Mouse (Mus musculus): Measurements from ENCODE around the gene Coro1c. TPM values are rescaled to one million over a fixed set of nuclear protein-coding genes. Genes with fewer than 3 reads are reported as not detected.
"Not testable (repeated sequence)": the region's sequence is repeated elsewhere in the genome, so short reads cannot be mapped to it uniquely, and the experiment has no call there.

Gene Coro1c
- total RNA-seq, 2 experiments from 2014 or later: 34.3 to 37.5 TPM

DNA sequence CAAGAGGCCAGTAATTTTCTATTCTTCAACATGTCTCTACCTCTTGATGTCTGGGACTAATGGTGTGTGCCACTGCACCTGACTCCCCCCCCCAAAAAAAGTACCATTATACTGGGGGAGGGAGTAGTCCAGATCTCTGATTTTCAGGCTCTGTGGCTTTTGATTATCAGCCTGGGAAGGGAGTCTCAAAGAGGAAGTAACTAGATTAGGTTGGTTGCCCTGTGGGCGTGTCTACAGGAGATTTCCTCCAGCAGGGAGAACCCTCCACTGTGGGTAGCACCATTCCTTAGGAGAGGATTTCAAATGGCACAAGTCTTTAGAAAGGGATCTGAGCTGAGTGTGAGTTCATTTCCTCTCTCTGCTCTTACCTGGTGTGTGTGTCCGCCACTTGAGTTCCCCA lies 95.9 kb downstream of the Coro1c start:
- DNase-seq: no peak

GRCm38 (mm10) chr5:113811824-113812420 lies 96.6 kb downstream of the Coro1c start:
- intact Hi-C loops (cut with DNase I): not testable (repeated sequence)
- peak; percentile 27 to 41 for DNase-seq

More for the DNA sequence above, 95.9 kb downstream of the Coro1c start:
- intact Hi-C loops (cut with DNase I): no loop called here

- no peak for DNase-seq
- intact Hi-C loops (cut with DNase I): no loop called here
Measured at GRCm38 (mm10) chr5:113810111-113810510, 98.4 kb downstream of the Coro1c start.

- DNase-seq: no peak
- intact Hi-C loops (cut with DNase I): no loop called here
Measured at GRCm38 (mm10) chr5:113808177-113808576, 100.4 kb downstream of the Coro1c start.

DNA sequence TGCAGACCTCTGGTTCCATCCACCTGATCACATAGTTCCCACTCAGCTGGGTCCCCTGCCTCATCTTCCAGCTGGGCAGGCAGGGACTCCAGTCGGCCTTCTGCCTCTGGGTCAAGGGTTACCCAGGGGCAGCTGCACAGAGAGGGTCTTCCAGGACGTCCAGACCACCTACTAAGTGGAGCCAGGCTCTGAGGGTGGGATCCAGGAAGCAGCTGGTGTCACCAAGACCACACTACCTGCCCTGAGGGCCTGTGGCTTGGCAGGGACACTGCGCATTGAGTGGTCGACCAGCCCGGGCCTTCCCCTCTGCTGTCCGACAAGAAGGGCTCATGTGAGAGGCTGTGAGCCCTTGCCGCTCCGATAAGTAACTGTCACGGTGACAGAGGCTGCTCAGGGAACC lies 100.8 kb downstream of the Coro1c start:
- no peak for DNase-seq
- intact Hi-C loops (cut with DNase I): no loop called here

- intact Hi-C loops (cut with DNase I): no loop called here
Measured at GRCm38 (mm10) chr5:113806414-113806813, 102.1 kb downstream of the Coro1c start.

DNA sequence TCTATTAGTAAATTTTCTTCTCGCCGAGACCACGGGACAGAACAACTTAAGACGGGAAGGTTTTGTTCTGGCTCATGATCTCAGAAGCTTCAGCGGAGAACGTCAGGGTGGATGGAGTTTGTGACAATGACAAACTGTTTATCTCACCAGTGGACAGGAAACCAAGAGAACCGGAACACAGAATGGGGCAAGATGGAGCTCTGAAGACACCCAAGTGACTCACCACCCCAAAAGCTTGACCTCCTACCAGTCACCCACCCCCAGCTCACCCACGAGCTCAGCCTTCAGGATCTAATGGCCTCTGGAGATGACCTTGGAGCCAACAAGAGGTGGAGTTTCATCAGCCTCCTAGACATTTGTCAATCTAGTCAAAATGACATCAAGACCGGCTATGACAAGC lies 103.3 kb downstream of the Coro1c start:
- no peak for DNase-seq
- intact Hi-C loops (cut with DNase I): no loop called here

More at GRCm38 (mm10) chr5:113806414-113806813, 102.1 kb downstream of the Coro1c start:
- DNase-seq: no peak

- intact Hi-C loops (cut with DNase I): no loop called here
- DNase-seq: no peak
Measured at GRCm38 (mm10) chr5:113804395-113804966, 104.1 kb downstream of the Coro1c start.

DNA sequence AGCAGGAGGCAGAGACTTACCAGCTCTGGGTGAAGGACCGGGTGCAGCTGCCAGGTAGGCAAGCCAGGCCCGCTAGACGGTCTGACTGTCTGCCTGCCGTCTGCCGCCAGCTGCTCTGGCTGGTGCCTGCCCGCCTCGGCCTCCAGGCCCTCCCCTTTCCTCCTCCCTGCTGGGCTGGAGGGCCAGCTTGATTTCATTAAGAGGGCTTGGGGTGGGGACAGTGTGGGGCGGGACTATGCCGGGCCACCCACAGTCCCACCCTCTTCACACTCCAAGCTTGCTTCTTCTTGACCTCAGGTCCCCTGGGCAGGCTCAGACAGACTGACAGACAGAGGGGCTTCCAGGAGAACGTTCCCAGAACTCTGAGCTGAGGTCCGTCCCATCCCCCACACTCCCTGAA lies 108.3 kb downstream of the Coro1c start, which contains the start of gene Tmem119:
Tmem119 (minus strand) TSS at position 237 of the 400 bp plus-strand sequence.
- intact Hi-C loops (cut with DNase I): no loop called here
- DNase-seq: peak; percentile 54 to 60

GRCm38 (mm10) chr5:113799691-113800090 lies 108.9 kb downstream of the Coro1c start:
- intact Hi-C loops (cut with DNase I): no loop called here
- no peak for DNase-seq

DNA sequence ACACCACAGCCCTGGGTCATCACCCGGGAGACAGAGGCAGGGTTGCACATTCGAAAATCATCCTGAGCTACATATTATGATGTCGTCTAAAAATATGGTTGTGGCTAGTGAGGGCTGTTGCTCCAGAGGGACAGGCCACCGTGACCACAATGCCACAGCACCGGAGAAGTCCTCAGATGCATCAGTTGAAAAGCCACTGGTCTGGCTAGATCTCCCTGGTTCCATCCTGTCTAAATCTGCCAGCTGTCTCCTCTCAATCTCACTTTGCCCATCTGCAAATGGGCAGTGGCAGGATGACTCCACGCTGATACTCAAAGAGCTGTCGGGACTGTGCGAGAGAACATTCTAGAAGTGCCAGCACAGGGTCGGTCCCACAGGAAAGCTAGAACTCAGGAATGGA lies 110.0 kb downstream of the Coro1c start:
- no peak for DNase-seq
- intact Hi-C loops (cut with DNase I): no loop called here

DNA sequence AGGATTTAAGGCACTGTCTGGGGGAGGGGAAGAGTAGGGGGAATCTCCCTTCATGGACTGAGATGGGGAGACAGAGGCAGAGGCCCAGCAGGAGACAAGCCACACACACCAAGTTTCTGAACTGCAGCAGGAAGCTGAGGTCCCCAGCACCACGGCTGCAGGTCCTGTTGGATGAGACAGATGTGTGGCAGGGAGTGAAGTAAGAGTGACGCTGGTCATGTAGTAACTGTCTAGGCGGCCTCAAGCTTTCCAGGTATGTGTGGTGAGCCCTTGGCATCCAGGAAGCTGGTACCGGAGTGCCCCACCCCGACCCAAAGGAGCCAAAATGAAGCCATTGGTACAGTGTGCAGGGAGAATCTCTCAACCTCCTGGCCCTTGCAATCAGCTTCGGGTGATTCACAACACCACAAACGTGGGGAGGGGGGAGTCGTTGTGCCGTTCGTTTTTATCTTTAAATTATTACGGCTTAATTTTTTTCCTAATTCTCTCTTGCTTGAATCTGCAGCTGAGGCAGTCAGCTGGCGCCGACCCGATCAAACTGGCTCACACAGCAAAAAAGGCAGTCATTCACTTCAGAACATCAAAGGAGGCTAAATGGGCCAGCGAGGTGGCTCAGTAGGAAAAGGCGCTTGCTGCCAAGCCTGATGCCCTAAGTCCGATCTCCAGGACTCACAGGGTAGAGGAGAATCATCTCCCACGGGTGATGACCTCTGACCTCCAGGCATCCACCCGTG lies 111.2 kb downstream of the Coro1c start:
- intact Hi-C loops (cut with DNase I): no loop called here
- no peak for DNase-seq

- no peak for DNase-seq
- intact Hi-C loops (cut with DNase I): no loop called here
Measured at GRCm38 (mm10) chr5:113796401-113797148, 112.0 kb downstream of the Coro1c start.

Other genes starting within 250 kb of the Coro1c start
- gene 1700069L16Rik, start 184.0 kb downstream of the Coro1c start, total RNA-seq (2021): not detected
- 1 to 10 TPM; 7.2 to 8.1 TPM for gene Ficd, start 173.0 kb downstream of the Coro1c start, total RNA-seq (2021)
- 10 to 100 TPM; 12.4 to 16.6 TPM for gene Sart3, start 136.2 kb downstream of the Coro1c start, total RNA-seq (2021)
- gene Iscu, start 136.0 kb downstream of the Coro1c start, total RNA-seq (2021): 100 to 1,000 TPM; 164 to 172 TPM
- gene Tmem119, start 108.2 kb downstream of the Coro1c start, total RNA-seq (2021): 1 to 10 TPM; 5.6 to 5.9 TPM
- gene Selplg, start 76.1 kb downstream of the Coro1c start, total RNA-seq (2021): 1 to 10 TPM; 3.1 to 4.6 TPM
- gene Ssh1, start 85.1 kb upstream of the Coro1c start, total RNA-seq (2021): 10 to 100 TPM; 14.7 to 15.7 TPM
- not detected for gene Dao, start 94.9 kb upstream of the Coro1c start, total RNA-seq (2021)
- gene Usp30, start 156.7 kb upstream of the Coro1c start, total RNA-seq (2021): 10 to 100 TPM; 11.3 to 13.5 TPM
- not detected for gene Svop, start 182.8 kb upstream of the Coro1c start, total RNA-seq (2021)
- gene Alkbh2, start 219.5 kb upstream of the Coro1c start, total RNA-seq (2021): 1 to 10 TPM; 1.2 to 1.5 TPM
- gene Ung, start 221.6 kb upstream of the Coro1c start, total RNA-seq (2021): 10 to 100 TPM; 26.4 to 27.3 TPM
- gene Acacb, start 237.8 kb upstream of the Coro1c start, total RNA-seq (2021): 100 to 1,000 TPM; 232 to 242 TPM